Mouse (Mus musculus) kidney, postnatal 0 days (tissue): Measurements from ENCODE around the gene Pbld2. TPM values are rescaled to one million over a fixed set of nuclear protein-coding genes. Genes with fewer than 3 reads are reported as not detected.
A peak's percentile ranks its signal among the peaks of the same experiment; 100 is the strongest.

Experiments
- ATAC-seq: fragments of 200-750 bp; cut with Nextera tagmentation; replicated peaks from 2 replicates; pipeline ENCODE4 v1.8.0; 2017; ENCODE audit warnings: low read depth, moderate number of reproducible peaks, moderate TSS enrichment, moderate library complexity; ENCODE audit not compliant: low FRiP score
- DNase-seq: peaks from one replicate; pipeline ENCODE4 v3.0.0-alpha.2; 2016; ENCODE audit warnings: low spot score
- H3K27ac ChIP-seq: fragments of 300-500 bp; sonication (generic); 2 replicates; pipeline ENCODE4 v1.5.1; 2014; ENCODE audit warnings: mild to moderate bottlenecking
- H3K27me3 ChIP-seq: fragments of 300-500 bp; sonication (generic); 2 replicates; pipeline ENCODE4 v1.6.1; 2014; ENCODE audit warnings: low read length, mixed read lengths; ENCODE audit not compliant: insufficient read depth
- H3K36me3 ChIP-seq: fragments of 300-500 bp; sonication (generic); 2 replicates; pipeline ENCODE4 v1.6.1; 2014; ENCODE audit warnings: low read length, mixed read lengths; ENCODE audit not compliant: insufficient read depth
- H3K4me1 ChIP-seq: fragments of 300-500 bp; sonication (generic); replicated peaks from 2 replicates; pipeline ENCODE4 v1.6.1; 2014; ENCODE audit warnings: antibody characterized with exemption, low read length, mixed read lengths; ENCODE audit not compliant: insufficient read depth
- H3K4me2 ChIP-seq: fragments of 300-500 bp; sonication (generic); 2 replicates; pipeline ENCODE4 v1.6.1; 2014; ENCODE audit warnings: mild to moderate bottlenecking, low read length, moderate library complexity, mixed read lengths
- H3K4me3 ChIP-seq: fragments of 300-500 bp; sonication (generic); replicated peaks from 2 replicates; pipeline ENCODE4 v1.5.1; 2014; ENCODE audit warnings: low read depth, low read length
- H3K9ac ChIP-seq: fragments of 300-500 bp; sonication (generic); 2 replicates; pipeline ENCODE4 v1.6.1; 2014; ENCODE audit warnings: low read depth, low read length
- H3K9me3 ChIP-seq: fragments of 300-500 bp; sonication (generic); replicated peaks from 2 replicates; pipeline ENCODE4 v1.6.1; 2016; ENCODE audit warnings: low read length, inconsistent platforms, mixed read lengths
- CTCF ChIP-seq: IDR thresholded peaks from 2 replicates; pipeline ENCODE4 v1.5.1; 2016; ENCODE audit warnings: antibody characterized with exemption, low read depth, mild to moderate bottlenecking, moderate library complexity
- WGBS: fragments of 180-500 bp; shearing (Covaris S2); extraction: QIAGEN DNeasy Blood & Tissue Kit; methylation state at CpG from one replicate; pipeline ENCODE4 v1.1.7; 2014; 5-methylcytosine and 5-hydroxymethylcytosine counted together
- polyA plus RNA-seq: library from polyadenylated mRNA; unstranded; fragments of >200 nt; fragmentation: Nextera tagmentation; extraction: Ambion mirVana; gene quantifications from 2 replicates; pipeline ENCODE4 v1.2.1, GENCODE M21; 2015

Pbld2 gene
- polyA plus RNA-seq, 1 experiment from 2014 or later: 11.6 TPM

GRCm38 (mm10) chr10:63010268-63010667, 13.8 kb upstream of the Pbld2 start:
- H3K27me3 ChIP-seq: no peaks in the 10 kb centered on the region
- H3K36me3 ChIP-seq: peaks cover 50% of the 10 kb centered on the region
- no peak overlapping the region for H3K4me2 ChIP-seq
- H3K9ac ChIP-seq: no peak overlapping the region
- H3K4me1 ChIP-seq: no peaks in the 10 kb centered on the region
- DNase-seq: no peak
- no peak for ATAC-seq
- no peak overlapping the region for H3K27ac ChIP-seq
- no peaks in the 10 kb centered on the region for H3K9me3 ChIP-seq
- WGBS: 85% methylated on average over 4 of the region's 4 CpGs
- no peak overlapping the region for H3K4me3 ChIP-seq
- no peak for TF ChIP-seq CTCF

GRCm38 (mm10) chr10:63011556-63011955, 12.6 kb upstream of the Pbld2 start:
- Histone ChIP-seq H3K36me3 (peaks cover 54% of the 10 kb centered on the region), H3K9me3 (no peaks in the 10 kb centered on the region), H3K4me1 (no peaks in the 10 kb centered on the region), H3K4me3 (no peak overlapping the region), H3K9ac (no peak overlapping the region), H3K4me2 (no peak overlapping the region), H3K27me3 (no peaks in the 10 kb centered on the region), H3K27ac (no peak overlapping the region)
- no peak for TF ChIP-seq CTCF
- WGBS: 90% methylated on average over 6 of the region's 6 CpGs
- ATAC-seq (no peak), DNase-seq (no peak)

- Histone ChIP-seq H3K27ac (no peak overlapping the region), H3K4me3 (no peak overlapping the region), H3K27me3 (no peaks in the 10 kb centered on the region), H3K4me2 (no peak overlapping the region), H3K9me3 (no peaks in the 10 kb centered on the region), H3K9ac (no peak overlapping the region), H3K36me3 (peaks cover 59% of the 10 kb centered on the region), H3K4me1 (no peaks in the 10 kb centered on the region)
- ATAC-seq (no peak), DNase-seq (no peak)
- WGBS: 82% methylated on average over 3 of the region's 3 CpGs
- TF ChIP-seq CTCF: no peak
Observed at GRCm38 (mm10) chr10:63013476-63013875, 10.6 kb upstream of the Pbld2 start.

GRCm38 (mm10) chr10:63014168-63014567, 9.9 kb upstream of the Pbld2 start:
- H3K9ac ChIP-seq: no peak overlapping the region
- H3K4me3 ChIP-seq: no peak overlapping the region
- H3K4me2 ChIP-seq: no peak overlapping the region
- ATAC-seq (no peak), DNase-seq (no peak)
- WGBS: 87% methylated on average over 9 of the region's 9 CpGs
- TF ChIP-seq CTCF: no peak
- no peaks in the 10 kb centered on the region for H3K9me3 ChIP-seq
- no peak overlapping the region for H3K27ac ChIP-seq
- peaks cover 59% of the 10 kb centered on the region for H3K36me3 ChIP-seq
- H3K4me1 ChIP-seq: no peaks in the 10 kb centered on the region
- no peaks in the 10 kb centered on the region for H3K27me3 ChIP-seq

GRCm38 (mm10) chr10:63019304-63019703, 4.8 kb upstream of the Pbld2 start:
- DNase-seq (peak; percentile 51), ATAC-seq (no peak)
- TF ChIP-seq CTCF: no peak
- Histone ChIP-seq H3K4me3 (no peak overlapping the region), H3K27me3 (no peaks in the 10 kb centered on the region), H3K9me3 (no peaks in the 10 kb centered on the region), H3K36me3 (peaks cover 28% of the 10 kb centered on the region), H3K9ac (no peak overlapping the region), H3K4me2 (no peak overlapping the region), H3K4me1 (0 out of 2 replicates have a peak, but pooled peaks cover 7% of the 10 kb centered on the region), H3K27ac (no peak overlapping the region)
- WGBS: 65% methylated on average over 6 of the region's 6 CpGs

- Histone ChIP-seq H3K9me3 (no peaks in the 10 kb centered on the region), H3K4me3 (peak overlapping the region; percentile 89), H3K27me3 (no peaks in the 10 kb centered on the region), H3K9ac (peak overlapping the region; percentile 99; the same call in 1 of the 2 replicates), H3K27ac (no peak overlapping the region), H3K36me3 (peaks cover 9% of the 10 kb centered on the region), H3K4me1 (0 out of 2 replicates have a peak, but pooled peaks cover 24% of the 10 kb centered on the region), H3K4me2 (peak overlapping the region; percentile 67)
- ATAC-seq: no peak
- TF ChIP-seq CTCF: no peak
- DNase-seq: no peak
- 28% methylated on average over 4 of the region's 4 CpGs for WGBS
Observed at GRCm38 (mm10) chr10:63021702-63022101, 2.4 kb upstream of the Pbld2 start.

GRCm38 (mm10) chr10:63022541-63023120, 1.5 kb upstream of the Pbld2 start:
- WGBS: under 1% methylated on average over 27 of the region's 27 CpGs
- ATAC-seq (no peak), DNase-seq (peak; percentile 32)
- peak overlapping the region; percentile 67 for H3K4me2 ChIP-seq
- H3K4me3 ChIP-seq: peak overlapping the region; percentile 89
- H3K27me3 ChIP-seq: no peaks in the 10 kb centered on the region
- H3K36me3 ChIP-seq: no peaks in the 10 kb centered on the region
- H3K27ac ChIP-seq: peak overlapping the region; percentile 100
- H3K4me1 ChIP-seq: 0 out of 2 replicates have a peak, but pooled peaks cover 24% of the 10 kb centered on the region
- H3K9me3 ChIP-seq: no peaks in the 10 kb centered on the region
- H3K9ac ChIP-seq: peak overlapping the region; percentile 99
- TF ChIP-seq CTCF: no peak
